Mouse (Mus musculus): ENCODE results near the gene Xndc1.

GRCm38 (mm10) chr7:102102696-102103095, 37.4 kb downstream of the Xndc1 start:
- TF ChIP-seq CTCF (IDR thresholded peaks at IDR 0.05; ENCODE audit: low read depth) (no peak), EP300 (IDR thresholded peaks at IDR 0.05; ENCODE audit: low read depth) (no peak)

All from liver, postnatal 0 days (tissue).